Mouse (Mus musculus): ENCODE results near the gene Gm49394.

DNA sequence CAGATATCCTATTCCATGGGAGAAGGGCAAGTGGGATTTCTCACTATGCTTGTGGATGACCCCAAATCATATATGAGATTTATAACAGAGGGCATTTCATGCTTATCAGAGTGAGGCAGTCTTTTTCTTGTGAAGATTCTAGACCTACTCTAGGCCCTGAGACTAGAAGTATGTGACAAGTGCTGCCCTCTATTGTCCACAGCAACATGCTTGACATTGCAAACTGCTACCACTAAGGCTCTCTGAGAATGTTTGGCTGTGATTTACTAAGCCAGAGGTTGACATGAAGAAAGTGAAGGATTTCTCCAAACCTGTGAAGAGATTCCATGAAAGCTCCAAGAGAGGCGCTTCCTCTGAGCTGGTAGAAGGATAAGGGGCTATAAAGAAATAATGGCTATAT is 1.3 kb upstream of the Gm49394 start:
- TF ChIP-seq POLR2A (IDR thresholded peaks at IDR 0.05; ENCODE audit: low read depth, low read length): no peak
- no peak for TF ChIP-seq CTCF (IDR thresholded peaks at IDR 0.05; ENCODE audit: extremely low read depth, insufficient read length, insufficient replicate concordance, low read depth, low read length)
